Mouse (Mus musculus): ENCODE measurements at regions not wholly inside any gene's neighbourhood (a gene's known extent, or its start where the extent isn't known, plus 50 kb on each side); places are given as distances from the start of the nearest gene placed in this dataset.
"Not testable (repeated sequence)": the region's sequence is repeated elsewhere in the genome, so short reads cannot be mapped to it uniquely, and the experiment has no call there.

DNA sequence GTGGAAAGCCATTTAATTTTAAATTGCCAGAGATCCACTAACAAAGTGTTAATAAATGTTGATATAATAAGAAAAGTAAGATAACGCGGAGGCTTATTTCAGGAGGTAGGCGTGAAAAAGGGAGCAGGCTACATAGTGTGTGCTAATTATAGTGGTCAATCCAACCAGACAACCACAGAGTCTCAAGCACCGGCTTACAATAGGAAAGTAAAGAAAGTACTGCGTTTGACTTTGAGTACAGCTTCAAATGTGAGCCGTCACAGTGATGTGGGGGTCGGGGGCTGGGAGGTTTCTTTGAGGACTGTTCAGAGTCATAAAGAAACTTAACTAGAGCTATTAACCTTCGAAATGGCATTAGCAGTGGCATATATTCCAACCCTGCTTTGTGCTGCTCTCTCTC, 329.1 kb downstream of the Tdrd3 start:
- DNase-seq (ENCODE audit: low read depth) = peak; percentile 64
- TF ChIP-seq CTCF (IDR thresholded peaks at IDR 0.05; ENCODE audit: borderline replicate concordance, extremely low read depth, insufficient read depth, insufficient read length) (no peak), POLR2A (IDR thresholded peaks at IDR 0.05; ENCODE audit: borderline replicate concordance, extremely low read depth, insufficient read depth, insufficient read length, poor library complexity, severe bottlenecking) (no peak)

DNA sequence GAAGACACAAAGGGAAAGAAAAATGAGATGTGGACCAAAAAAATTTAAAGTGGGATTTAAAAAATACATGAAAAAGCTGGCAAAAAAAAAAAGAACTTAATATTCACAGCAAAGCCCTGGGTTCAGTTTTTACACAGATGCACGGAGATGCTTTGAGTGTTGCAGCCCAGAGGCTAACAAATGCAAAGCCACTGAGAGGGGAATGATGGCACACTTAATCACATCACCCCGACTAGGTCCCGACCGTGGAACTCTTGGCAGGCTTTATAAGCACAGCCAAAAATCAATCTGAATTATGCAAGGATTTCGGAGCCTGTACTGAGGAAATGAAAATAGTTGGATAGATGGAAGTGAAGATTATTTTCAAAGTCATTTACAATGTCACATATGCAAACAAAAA, 329.6 kb downstream of the Tdrd3 start:
- no peak for TF ChIP-seq POLR2A (IDR thresholded peaks at IDR 0.05; ENCODE audit: borderline replicate concordance, extremely low read depth, insufficient read depth, insufficient read length, poor library complexity, severe bottlenecking)
- TF ChIP-seq CTCF (IDR thresholded peaks at IDR 0.05; ENCODE audit: borderline replicate concordance, extremely low read depth, insufficient read depth, insufficient read length) = no peak
- peak; percentile 59 for DNase-seq (ENCODE audit: low read depth)

- peak; percentile 84 for DNase-seq (ENCODE audit: low read depth)
- TF ChIP-seq POLR2A (IDR thresholded peaks at IDR 0.05; ENCODE audit: borderline replicate concordance, extremely low read depth, insufficient read depth, insufficient read length, poor library complexity, severe bottlenecking) (no peak), CTCF (IDR thresholded peaks at IDR 0.05; ENCODE audit: borderline replicate concordance, extremely low read depth, insufficient read depth, insufficient read length) (no peak)
Measured at GRCm38 (mm10) chr14:87749068-87749467, 332.6 kb downstream of the Tdrd3 start.

- DNase-seq (ENCODE audit: low read depth) = peak; percentile 55
- TF ChIP-seq POLR2A (IDR thresholded peaks at IDR 0.05; ENCODE audit: borderline replicate concordance, extremely low read depth, insufficient read depth, insufficient read length, poor library complexity, severe bottlenecking) = no peak
- TF ChIP-seq CTCF (IDR thresholded peaks at IDR 0.05; ENCODE audit: borderline replicate concordance, extremely low read depth, insufficient read depth, insufficient read length) = peak; percentile 18; the same call in 1 of the 2 replicates
Measured at GRCm38 (mm10) chr14:87749762-87750161, 333.3 kb downstream of the Tdrd3 start.

DNA sequence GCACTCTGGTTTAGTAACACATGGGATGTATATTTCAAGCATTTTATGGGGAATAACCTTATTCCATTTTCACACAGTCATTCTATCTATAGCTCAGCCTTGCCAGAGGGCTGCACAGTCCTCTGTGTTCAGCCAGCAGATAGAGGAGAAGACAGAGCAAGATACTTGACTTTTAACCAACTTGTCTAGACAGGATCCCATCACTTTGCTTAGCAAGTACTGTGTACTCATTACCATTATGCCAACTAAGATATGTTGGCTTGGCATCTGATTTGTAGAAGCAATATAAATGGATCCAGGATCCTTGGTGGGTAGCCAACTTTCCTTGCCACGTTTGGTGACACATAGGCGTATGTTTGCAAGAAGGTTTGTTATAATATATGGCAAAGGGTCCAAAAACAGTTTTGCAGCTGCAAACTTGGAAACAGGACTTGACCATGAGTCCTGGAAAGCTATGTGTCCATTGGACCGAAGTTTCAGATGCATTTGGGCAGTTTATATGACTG, 334.3 kb downstream of the Tdrd3 start:
- peak; percentile 66 for DNase-seq (ENCODE audit: low read depth)
- TF ChIP-seq CTCF (IDR thresholded peaks at IDR 0.05; ENCODE audit: borderline replicate concordance, extremely low read depth, insufficient read depth, insufficient read length) (no peak), POLR2A (IDR thresholded peaks at IDR 0.05; ENCODE audit: borderline replicate concordance, extremely low read depth, insufficient read depth, insufficient read length, poor library complexity, severe bottlenecking) (no peak)

- TF ChIP-seq CTCF (IDR thresholded peaks at IDR 0.05; ENCODE audit: borderline replicate concordance, extremely low read depth, insufficient read depth, insufficient read length) (no peak), POLR2A (IDR thresholded peaks at IDR 0.05; ENCODE audit: borderline replicate concordance, extremely low read depth, insufficient read depth, insufficient read length, poor library complexity, severe bottlenecking) (no peak)
- DNase-seq (ENCODE audit: low read depth) = peak; percentile 76
Measured at GRCm38 (mm10) chr14:87754744-87755143, 338.3 kb downstream of the Tdrd3 start.

GRCm38 (mm10) chr14:87775332-87775890, 359.0 kb downstream of the Tdrd3 start:
- DNase-seq (ENCODE audit: low read depth) = peak; percentile 34
- TF ChIP-seq POLR2A (IDR thresholded peaks at IDR 0.05; ENCODE audit: borderline replicate concordance, extremely low read depth, insufficient read depth, insufficient read length, poor library complexity, severe bottlenecking) (no peak), CTCF (IDR thresholded peaks at IDR 0.05; ENCODE audit: borderline replicate concordance, extremely low read depth, insufficient read depth, insufficient read length) (no peak)

- TF ChIP-seq CTCF (IDR thresholded peaks at IDR 0.05; ENCODE audit: borderline replicate concordance, extremely low read depth, insufficient read depth, insufficient read length) (no peak), POLR2A (IDR thresholded peaks at IDR 0.05; ENCODE audit: borderline replicate concordance, extremely low read depth, insufficient read depth, insufficient read length, poor library complexity, severe bottlenecking) (no peak)
- DNase-seq (ENCODE audit: low read depth) = no peak
Measured at GRCm38 (mm10) chr14:87799803-87800202, 383.4 kb downstream of the Tdrd3 start.

DNA sequence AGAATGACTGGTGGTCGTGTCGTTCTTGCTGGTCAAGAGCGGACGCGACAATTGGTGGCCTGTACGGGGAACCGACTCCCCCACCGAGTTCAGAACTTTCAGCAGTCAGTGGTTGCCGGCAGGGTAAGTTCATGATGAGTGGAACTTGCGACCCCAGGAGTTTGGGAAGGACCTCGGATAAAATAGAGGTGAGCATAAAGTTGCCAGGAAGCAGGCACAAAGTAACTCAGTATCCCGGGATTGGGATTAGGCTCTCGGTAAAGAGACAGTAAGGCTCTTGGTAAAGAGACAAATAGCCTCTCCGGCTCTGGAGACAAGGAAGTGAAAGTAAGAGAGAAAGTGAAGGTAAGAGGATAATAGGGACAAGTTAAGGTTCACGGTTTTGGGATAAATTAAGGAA, 393.2 kb downstream of the Tdrd3 start:
- DNase-seq (ENCODE audit: low read depth) = not testable (repeated sequence)

- no peak for TF ChIP-seq CTCF (IDR thresholded peaks at IDR 0.05; ENCODE audit: borderline replicate concordance, extremely low read depth, insufficient read depth, insufficient read length)
- TF ChIP-seq POLR2A (IDR thresholded peaks at IDR 0.05; ENCODE audit: borderline replicate concordance, extremely low read depth, insufficient read depth, insufficient read length, poor library complexity, severe bottlenecking) = no peak
- DNase-seq (ENCODE audit: low read depth) = peak; percentile 40
Measured at GRCm38 (mm10) chr14:87844120-87844519, 427.7 kb downstream of the Tdrd3 start.

DNA sequence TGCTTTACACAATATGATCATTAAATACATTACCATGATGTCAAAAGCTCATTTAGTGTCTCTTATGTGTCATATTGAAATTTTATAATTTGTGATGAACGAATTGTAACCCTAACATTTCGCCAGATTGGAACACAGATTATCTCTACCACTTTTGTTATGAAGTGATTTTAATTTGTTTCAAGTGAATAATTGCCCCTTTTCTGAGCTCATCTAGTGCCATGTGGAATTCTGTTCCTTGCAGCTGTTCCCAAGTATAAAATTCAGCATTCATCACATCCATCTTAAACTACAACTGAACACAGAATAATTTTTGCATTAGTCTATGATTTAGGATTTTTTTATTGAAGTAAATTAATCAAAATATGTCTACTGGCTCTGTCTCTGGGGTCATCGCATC, 445.0 kb downstream of the Tdrd3 start:
- DNase-seq (ENCODE audit: low read depth) = peak; percentile 28
- TF ChIP-seq POLR2A (IDR thresholded peaks at IDR 0.05; ENCODE audit: borderline replicate concordance, extremely low read depth, insufficient read depth, insufficient read length, poor library complexity, severe bottlenecking) (no peak), CTCF (IDR thresholded peaks at IDR 0.05; ENCODE audit: borderline replicate concordance, extremely low read depth, insufficient read depth, insufficient read length) (no peak)

GRCm38 (mm10) chr14:87864388-87865215, 448.2 kb downstream of the Tdrd3 start:
- TF ChIP-seq POLR2A (IDR thresholded peaks at IDR 0.05; ENCODE audit: borderline replicate concordance, extremely low read depth, insufficient read depth, insufficient read length, poor library complexity, severe bottlenecking) (no peak), CTCF (IDR thresholded peaks at IDR 0.05; ENCODE audit: borderline replicate concordance, extremely low read depth, insufficient read depth, insufficient read length) (no peak)
- DNase-seq (ENCODE audit: low read depth) = no peak

Data from brain, embryonic 14.5 days (tissue).